Mouse (Mus musculus): Measurements from ENCODE around the gene Vmn1r15. TPM values are rescaled to one million over a fixed set of nuclear protein-coding genes. Genes with fewer than 3 reads are reported as not detected.

Gene Vmn1r15
- not detected in 2 replicates for total RNA-seq (2021)
- long read RNA-seq, experiment 1 = 0 reads
- long read RNA-seq, experiment 2 = 0 reads

DNA sequence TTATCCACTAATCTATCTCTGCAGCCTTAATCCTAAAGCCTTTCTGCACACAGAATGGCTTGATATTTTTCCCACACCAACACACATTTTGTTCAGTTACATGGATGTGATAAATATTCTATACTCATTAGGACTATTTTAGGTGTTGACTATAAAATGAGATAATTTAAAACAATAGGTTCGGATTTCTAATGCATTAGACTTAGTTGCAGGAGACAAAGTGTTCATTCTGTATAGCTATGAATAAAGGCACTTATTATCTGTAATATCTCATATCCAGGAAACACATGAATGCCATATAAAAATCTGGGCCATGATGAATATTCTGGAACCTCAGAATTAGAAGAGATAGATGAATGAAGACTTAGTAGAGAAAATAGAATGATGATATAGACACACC, at the start of gene Vmn1r15:
Gene Vmn1r15, plus strand, starts transcription at position 301 of the 400 bp plus-strand sequence.
- DNase-seq = no peak

DNA sequence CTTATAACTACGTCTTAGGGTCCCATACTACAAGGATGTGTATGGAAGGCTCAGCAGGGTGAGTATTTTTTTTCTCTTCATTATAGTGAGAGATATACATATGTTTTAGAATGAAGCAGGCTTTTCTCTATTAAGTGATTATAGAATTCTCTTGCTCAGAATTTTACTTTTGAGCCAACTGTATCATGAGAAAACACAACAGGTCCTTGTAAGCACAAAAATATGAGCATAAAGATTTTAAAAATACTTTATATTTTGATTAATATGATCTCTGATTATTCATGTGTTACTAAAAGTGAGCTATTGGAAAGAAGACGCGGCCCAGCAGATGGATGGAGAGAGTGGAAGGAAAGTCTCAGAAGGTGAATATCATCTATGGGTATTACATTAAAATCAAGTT, 26.4 kb upstream of the Vmn1r15 start, which contains the start of gene Vmn1r14:
Gene Vmn1r14, plus strand, starts transcription at position 301 of the 400 bp plus-strand sequence.
- DNase-seq = no peak

DNA sequence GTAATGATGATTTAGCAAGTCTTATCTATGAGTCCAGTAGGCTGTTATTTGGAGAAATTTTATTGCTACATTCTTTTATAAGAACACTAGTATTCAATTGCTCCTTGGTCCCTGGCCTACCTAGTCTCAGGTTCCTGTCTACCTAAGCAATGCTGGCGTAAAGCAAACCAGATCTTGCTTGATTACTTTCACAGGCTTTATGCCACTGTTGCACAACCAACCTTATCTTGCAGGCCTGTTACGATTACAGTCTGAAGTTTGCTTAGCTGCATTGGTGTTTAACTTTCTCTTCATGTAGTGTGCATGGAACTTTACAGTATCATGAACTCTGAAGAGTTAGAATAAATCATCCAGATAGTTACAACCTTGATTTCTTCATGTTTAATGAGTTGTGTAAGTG, 3.2 kb downstream of the Vmn1r15 start:
- DNase-seq = no peak

DNA sequence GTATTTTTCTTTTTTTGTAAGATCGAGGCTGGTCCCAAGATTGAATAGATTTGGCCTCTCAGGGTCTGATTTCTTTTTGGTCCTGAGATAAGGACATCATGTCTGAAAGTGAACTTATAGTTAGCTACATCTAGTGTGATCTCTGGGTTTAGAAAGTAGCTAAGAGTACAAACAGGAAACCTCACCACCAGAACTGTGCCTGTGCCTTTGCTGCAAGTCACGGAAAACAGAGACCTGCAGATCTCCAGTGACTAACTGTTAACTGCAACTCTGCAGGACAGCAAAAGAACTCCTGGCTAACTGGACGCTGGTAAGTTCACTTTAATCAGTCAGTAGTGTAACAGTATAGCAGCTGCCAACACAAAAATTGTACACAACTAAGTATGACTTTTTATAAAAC, 14.1 kb downstream of the Vmn1r15 start:
- DNase-seq = no peak

- no peak for DNase-seq
These were observed 14.8 kb downstream of the Vmn1r15 start for GRCm38 (mm10) chr6:57272517-57272916.

- DNase-seq = no peak
These were observed 21.2 kb downstream of the Vmn1r15 start for GRCm38 (mm10) chr6:57278952-57279351.

Other genes with a start within 250 kb of the Vmn1r15 start
- gene Vmn1r7, start 232.6 kb upstream of the Vmn1r15 start, total RNA-seq (2021) = not detected in 2 replicates
- not detected in 2 replicates for gene Vmn1r8, start 225.7 kb upstream of the Vmn1r15 start, total RNA-seq (2021)
- gene Vmn1r9, start 191.2 kb upstream of the Vmn1r15 start, total RNA-seq (2021) = not detected in 2 replicates
- not detected in 2 replicates for gene Vmn1r10, start 148.5 kb upstream of the Vmn1r15 start, total RNA-seq (2021)
- not detected in 2 replicates for gene Vmn1r11, start 124.5 kb upstream of the Vmn1r15 start, total RNA-seq (2021)
- not detected in 2 replicates for gene Vmn1r12, start 101.0 kb upstream of the Vmn1r15 start, total RNA-seq (2021)
- not detected in 2 replicates for gene Vmn1r13, start 54.7 kb upstream of the Vmn1r15 start, total RNA-seq (2021)
- not detected in 2 replicates for gene Vmn1r14, start 26.3 kb upstream of the Vmn1r15 start, total RNA-seq (2021)
- not detected in 2 replicates for gene Vmn1r16, start 71.5 kb downstream of the Vmn1r15 start, total RNA-seq (2021)
- not detected in 2 replicates for gene Vmn1r17, start 105.8 kb downstream of the Vmn1r15 start, total RNA-seq (2021)
- gene Vmn1r18, start 137.8 kb downstream of the Vmn1r15 start, total RNA-seq (2021) = not detected in 2 replicates
- not detected in 2 replicates for gene Vmn1r19, start 145.8 kb downstream of the Vmn1r15 start, total RNA-seq (2021)
- not detected in 2 replicates for gene Vmn1r20, start 171.0 kb downstream of the Vmn1r15 start, total RNA-seq (2021)